ENCODE assay signal across 8 mouse cellular contexts in genomic region chr4:59335616-59336438, GRCm38 (mm10).
DNase-seq lines count a peak whose midpoint lies in the region; ATAC-seq and TF ChIP-seq lines count a peak whose summit lies in the region.

No protein-coding gene starts in this region.

- 0 out of 2 replicates have a peak, but pooled peaks have one; percentile 57 for ATAC-seq in hindbrain, embryonic 13.5 days (ENCODE audit: low FRiP score)
- no peak for ATAC-seq in hindbrain, embryonic 11.5 days (ENCODE audit: low FRiP score)
- 0 out of 2 replicates have a peak, but pooled peaks have one; percentile 40 for ATAC-seq in heart, embryonic 12.5 days (ENCODE audit: insufficient number of reproducible peaks, low FRiP score)
- ATAC-seq in lung, embryonic 14.5 days (ENCODE audit: insufficient read depth): peak; percentile 82
- no peak for ATAC-seq in megakaryocyte progenitor cell, adult 5-6 weeks (replicated peaks; ENCODE audit: poor library complexity)

- H3K9me3 ChIP-seq in hindbrain, embryonic 13.5 days: no peaks in the 10 kb centered on the region
- no peaks in the 10 kb centered on the region for H3K9me3 ChIP-seq in hindbrain, embryonic 11.5 days (ENCODE audit: control insufficient read depth, low read length)
- no peaks in the 10 kb centered on the region for H3K9me3 ChIP-seq in heart, embryonic 12.5 days (replicated peaks)
- H3K9me3 ChIP-seq in lung, embryonic 14.5 days (ENCODE audit: low read depth, low read length): no peaks in the 10 kb centered on the region

- H3K4me2 ChIP-seq in hindbrain, embryonic 13.5 days: no peak overlapping the region
- no peak overlapping the region for H3K4me2 ChIP-seq in hindbrain, embryonic 11.5 days (replicated peaks; ENCODE audit: low read depth, low read length)
- H3K4me2 ChIP-seq in heart, embryonic 12.5 days: no peak overlapping the region
- no peak overlapping the region for H3K4me2 ChIP-seq in lung, embryonic 14.5 days

- TF ChIP-seq CTCF in lung, embryonic 14.5 days (IDR thresholded peaks at IDR 0.05; ENCODE audit: low read depth): no peak

- peaks cover 9% of the 10 kb centered on the region; the same call in 1 of the 2 replicates for H3K4me1 ChIP-seq in hindbrain, embryonic 13.5 days (replicated peaks)
- no peaks in the 10 kb centered on the region for H3K4me1 ChIP-seq in hindbrain, embryonic 11.5 days (replicated peaks; ENCODE audit: control insufficient read depth, insufficient read depth, low read length)
- H3K4me1 ChIP-seq in heart, embryonic 12.5 days (replicated peaks): peaks cover 43% of the 10 kb centered on the region
- H3K4me1 ChIP-seq in lung, embryonic 14.5 days (ENCODE audit: insufficient read depth): peaks cover 8% of the 10 kb centered on the region

- H3K27ac ChIP-seq in hindbrain, embryonic 13.5 days: no peak overlapping the region
- H3K27ac ChIP-seq in hindbrain, embryonic 11.5 days (ENCODE audit: low read depth, low read length): no peak overlapping the region
- H3K27ac ChIP-seq in heart, embryonic 12.5 days (ENCODE audit: poor library complexity, severe bottlenecking): peak overlapping the region; percentile 71
- H3K27ac ChIP-seq in lung, embryonic 14.5 days (ENCODE audit: low read depth): peak overlapping the region; percentile 56; the same call in 1 of the 2 replicates

- WGBS in hindbrain, embryonic 13.5 days: 78% methylated on average over 9 of the region's 9 CpGs
- 88% methylated on average over 9 of the region's 9 CpGs for WGBS in hindbrain, embryonic 11.5 days
- WGBS in heart, embryonic 12.5 days: 51% methylated on average over 9 of the region's 9 CpGs
- 58% methylated on average over 9 of the region's 9 CpGs for WGBS in lung, embryonic 14.5 days

- no peaks in the 10 kb centered on the region for H3K36me3 ChIP-seq in hindbrain, embryonic 13.5 days
- H3K36me3 ChIP-seq in hindbrain, embryonic 11.5 days (ENCODE audit: control insufficient read depth, insufficient read depth, low read length): no peaks in the 10 kb centered on the region
- 0 out of 2 replicates have a peak, but pooled peaks cover 3% of the 10 kb centered on the region for H3K36me3 ChIP-seq in heart, embryonic 12.5 days
- H3K36me3 ChIP-seq in lung, embryonic 14.5 days (ENCODE audit: insufficient read depth): no peaks in the 10 kb centered on the region

- no peak overlapping the region for H3K9ac ChIP-seq in hindbrain, embryonic 13.5 days
- H3K9ac ChIP-seq in hindbrain, embryonic 11.5 days (ENCODE audit: low read depth, low read length): no peak overlapping the region
- H3K9ac ChIP-seq in heart, embryonic 12.5 days: no peak overlapping the region
- no peak overlapping the region for H3K9ac ChIP-seq in lung, embryonic 14.5 days

- H3K27me3 ChIP-seq in hindbrain, embryonic 13.5 days: no peaks in the 10 kb centered on the region
- H3K27me3 ChIP-seq in hindbrain, embryonic 11.5 days (ENCODE audit: control insufficient read depth, insufficient read depth, low read length): no peaks in the 10 kb centered on the region
- no peaks in the 10 kb centered on the region for H3K27me3 ChIP-seq in heart, embryonic 12.5 days (replicated peaks)
- no peaks in the 10 kb centered on the region for H3K27me3 ChIP-seq in lung, embryonic 14.5 days (ENCODE audit: insufficient read depth, low read length)

- H3K4me3 ChIP-seq in hindbrain, embryonic 13.5 days: no peak overlapping the region
- no peak overlapping the region for H3K4me3 ChIP-seq in hindbrain, embryonic 11.5 days (ENCODE audit: low read depth, low read length)
- no peak overlapping the region for H3K4me3 ChIP-seq in heart, embryonic 12.5 days
- no peak overlapping the region for H3K4me3 ChIP-seq in lung, embryonic 14.5 days (ENCODE audit: low read depth, low read length)

- DNase-seq in hindbrain, embryonic 11.5 days (ENCODE audit: low spot score): no peak
- peak; percentile 1 for DNase-seq in urinary bladder, postnatal 14 days (ENCODE audit: low spot score)
- DNase-seq in urinary bladder, postnatal 25 days (ENCODE audit: low spot score): no peak
- peak; percentile 93 for DNase-seq in lung, embryonic 14.5 days
- peak; percentile 75 to 87 for DNase-seq in spleen, postnatal 4 days (ENCODE audit: low spot score in 2 of 2)

Comparison
In these comparisons a context has a peak if more than half of its experiments do, and no peak if none do; other contexts are left out.
1. ATAC-seq: peak in hindbrain, embryonic 13.5 days (single experiment), heart, embryonic 12.5 days (single experiment) and lung, embryonic 14.5 days (single experiment); none in hindbrain, embryonic 11.5 days (single experiment) and megakaryocyte progenitor cell, adult 5-6 weeks (single experiment).
2. DNase-seq: peak in urinary bladder, postnatal 14 days (single experiment), lung, embryonic 14.5 days (single experiment) and spleen, postnatal 4 days (2 of 2); none in hindbrain, embryonic 11.5 days (single experiment) and urinary bladder, postnatal 25 days (single experiment).
3. H3K27ac ChIP-seq: peak in heart, embryonic 12.5 days (single experiment) and lung, embryonic 14.5 days (single experiment); none in hindbrain, embryonic 13.5 days (single experiment) and hindbrain, embryonic 11.5 days (single experiment).